In genomic region chr8:80738046-80738387, GRCm38 (mm10) we compare ENCODE assay signal across 8 mouse cellular contexts. TPM values are rescaled to one million over a fixed set of nuclear protein-coding genes. Genes with fewer than 3 reads are reported as not detected.
DNase-seq lines count a peak whose midpoint lies in the region; ATAC-seq and TF ChIP-seq lines count a peak whose summit lies in the region.

No protein-coding gene starts in this region.

- WGBS in lung, adult 2 months, result under 1% methylated on average over 5 of the region's 5 CpGs
- 0% methylated on average over 5 of the region's 5 CpGs for WGBS in heart, embryonic 14.5 days
- WGBS in limb, embryonic 15.5 days, result 0% methylated on average over 5 of the region's 5 CpGs
- WGBS in stomach, embryonic 14.5 days, result 0% methylated on average over 5 of the region's 5 CpGs

- ATAC-seq in heart, embryonic 14.5 days (ENCODE audit: insufficient number of reproducible peaks, insufficient read depth, low FRiP score, low read depth), result no peak
- no peak for ATAC-seq in limb, embryonic 15.5 days (ENCODE audit: insufficient number of reproducible peaks, low FRiP score, low TSS enrichment, low read depth)
- ATAC-seq in stomach, embryonic 14.5 days (ENCODE audit: insufficient number of reproducible peaks, insufficient read depth, low FRiP score, low read depth), result no peak

- TF ChIP-seq POLR2A in lung, adult 2 months (IDR thresholded peaks at IDR 0.05; ENCODE audit: borderline replicate concordance, extremely low read depth, low read depth, low read length), result no peak
- no peak for TF ChIP-seq POLR2A in cortical plate, adult 2 months (IDR thresholded peaks at IDR 0.05; ENCODE audit: extremely low read depth, insufficient read depth, low read length)

- TF ChIP-seq CTCF in lung, adult 2 months (IDR thresholded peaks at IDR 0.05; ENCODE audit: insufficient read depth, low read length), result no peak
- TF ChIP-seq CTCF in cortical plate, adult 2 months (IDR thresholded peaks at IDR 0.05; ENCODE audit: extremely low read depth, insufficient read depth, low read length), result no peak

- H3K4me1 ChIP-seq in lung, adult 2 months (ENCODE audit: control insufficient read depth, insufficient read depth, low read length), result peaks cover 7% of the 10 kb centered on the region
- H3K4me1 ChIP-seq in cortical plate, adult 2 months (ENCODE audit: control insufficient read depth, insufficient read depth, low read length), result no peaks in the 10 kb centered on the region; the same call in 1 of the 2 replicates
- H3K4me1 ChIP-seq in heart, embryonic 14.5 days (ENCODE audit: control insufficient read depth in 2 of 2, insufficient read depth in 2 of 2, low read length in 2 of 2), result peaks cover 4 to 8% of the 10 kb centered on the region in 2 experiments; a peak in 3 of 4 replicates
- H3K4me1 ChIP-seq in limb, embryonic 15.5 days, result peaks cover 12% of the 10 kb centered on the region
- peaks cover 4% of the 10 kb centered on the region for H3K4me1 ChIP-seq in stomach, embryonic 14.5 days (ENCODE audit: control insufficient read depth, insufficient read depth, low read length)

- H3K9ac ChIP-seq in heart, embryonic 14.5 days (ENCODE audit: low read length), result peak overlapping the region; percentile 88
- peak overlapping the region; percentile 94 for H3K9ac ChIP-seq in limb, embryonic 15.5 days
- peak overlapping the region; percentile 85 for H3K9ac ChIP-seq in stomach, embryonic 14.5 days (replicated peaks; ENCODE audit: low read depth, low read length)

- peak overlapping the region; percentile 96 for H3K4me2 ChIP-seq in heart, embryonic 14.5 days (ENCODE audit: low read length)
- H3K4me2 ChIP-seq in limb, embryonic 15.5 days, result peak overlapping the region; percentile 87
- H3K4me2 ChIP-seq in stomach, embryonic 14.5 days (replicated peaks; ENCODE audit: low read depth, low read length), result peak overlapping the region; percentile 90

- H3K9me3 ChIP-seq in heart, embryonic 14.5 days (ENCODE audit: control insufficient read depth, low read length), result no peaks in the 10 kb centered on the region
- no peaks in the 10 kb centered on the region for H3K9me3 ChIP-seq in limb, embryonic 15.5 days
- no peaks in the 10 kb centered on the region for H3K9me3 ChIP-seq in stomach, embryonic 14.5 days (ENCODE audit: control insufficient read depth, low read depth, low read length)

- H3K27me3 ChIP-seq in heart, embryonic 14.5 days (ENCODE audit: control insufficient read depth, insufficient read depth, low read length), result no peaks in the 10 kb centered on the region
- H3K27me3 ChIP-seq in limb, embryonic 15.5 days, result no peaks in the 10 kb centered on the region
- no peaks in the 10 kb centered on the region for H3K27me3 ChIP-seq in stomach, embryonic 14.5 days (ENCODE audit: control insufficient read depth, insufficient read depth, low read length)

- peak overlapping the region; percentile 91 for H3K4me3 ChIP-seq in lung, adult 2 months (replicated peaks; ENCODE audit: extremely low read depth, low read depth, low read length)
- H3K4me3 ChIP-seq in cortical plate, adult 2 months (ENCODE audit: insufficient read depth, low read length), result peak overlapping the region; percentile 82
- peak overlapping the region; percentile 69 to 86 for H3K4me3 ChIP-seq in heart, embryonic 14.5 days (ENCODE audit: control insufficient read depth in 1 of 2, insufficient read depth in 1 of 2, low read depth in 1 of 2, low read length in 2 of 2)
- H3K4me3 ChIP-seq in limb, embryonic 15.5 days, result peak overlapping the region; percentile 95
- peak overlapping the region; percentile 94 for H3K4me3 ChIP-seq in stomach, embryonic 14.5 days (ENCODE audit: low read depth, low read length)

- H3K36me3 ChIP-seq in heart, embryonic 14.5 days (ENCODE audit: control insufficient read depth, insufficient read depth, low read length), result peaks cover 31% of the 10 kb centered on the region
- H3K36me3 ChIP-seq in limb, embryonic 15.5 days, result peaks cover 17% of the 10 kb centered on the region
- peaks cover 13% of the 10 kb centered on the region; the same call in 1 of the 2 replicates for H3K36me3 ChIP-seq in stomach, embryonic 14.5 days (ENCODE audit: control insufficient read depth, insufficient read depth, low read length)

- peak overlapping the region; percentile 98 for H3K27ac ChIP-seq in cortical plate, adult 2 months (ENCODE audit: insufficient read depth, low read length)
- peak overlapping the region; percentile 93 to 98 for H3K27ac ChIP-seq in heart, embryonic 14.5 days (replicated peaks in 1 of 2; ENCODE audit: control insufficient read depth in 1 of 2, insufficient read depth in 1 of 2, low read depth in 2 of 2, low read length in 2 of 2)
- H3K27ac ChIP-seq in limb, embryonic 15.5 days, result peak overlapping the region; percentile 99
- H3K27ac ChIP-seq in stomach, embryonic 14.5 days (ENCODE audit: low read length), result peak overlapping the region; percentile 98

- DNase-seq in lung, adult 2 months, result no peak
- DNase-seq in lung, postnatal 25 days (ENCODE audit: low spot score), result no peak
- no peak for DNase-seq in cerebellum, adult 11 months
- DNase-seq in thymus, postnatal 4 days, result no peak

RNA-seq across cellular contexts. Expression of gene Smarca5, which starts 1.3 kb away (rescaled TPM):
- polyA plus RNA-seq in lung, adult 2 months (2012; rRNA removed), result 6.5 and 8.9 TPM in 2 replicates
- polyA plus RNA-seq in cortical plate, adult 2 months (2012; rRNA removed), result 17.6 and 17.9 TPM in 2 replicates
- 42.7 and 45.1 TPM in 2 replicates for polyA plus RNA-seq in heart, embryonic 14.5 days (2014; fragmentation: Nextera tagmentation; extraction: Ambion mirVana)
- 50.3 and 63.6 TPM in 2 replicates for polyA plus RNA-seq in limb, embryonic 15.5 days (2015; fragmentation: Nextera tagmentation; extraction: Ambion mirVana)
- polyA plus RNA-seq in stomach, embryonic 14.5 days (2014; fragmentation: Nextera tagmentation; extraction: Ambion mirVana), result 70.7 and 84.1 TPM in 2 replicates
